Mouse (Mus musculus) kidney, adult 2 months (tissue): ENCODE measurements around the gene Smg6.

Experiments used
- CTCF ChIP-seq: fragments of 200-500 bp; conservative IDR thresholded peaks from 2 replicates; pipeline ENCODE4 v1.5.1; 2011; ENCODE audit warnings: low read depth, mild to moderate bottlenecking, control low read depth, low read length, moderate library complexity, mixed read lengths; ENCODE audit not compliant: insufficient read depth, insufficient read length
- POLR2A ChIP-seq: fragments of 200-500 bp; IDR thresholded peaks from one replicate; pipeline ENCODE4 v1.6.1; 2011; ENCODE audit warnings: low read depth, low read length, control low read depth

DNA sequence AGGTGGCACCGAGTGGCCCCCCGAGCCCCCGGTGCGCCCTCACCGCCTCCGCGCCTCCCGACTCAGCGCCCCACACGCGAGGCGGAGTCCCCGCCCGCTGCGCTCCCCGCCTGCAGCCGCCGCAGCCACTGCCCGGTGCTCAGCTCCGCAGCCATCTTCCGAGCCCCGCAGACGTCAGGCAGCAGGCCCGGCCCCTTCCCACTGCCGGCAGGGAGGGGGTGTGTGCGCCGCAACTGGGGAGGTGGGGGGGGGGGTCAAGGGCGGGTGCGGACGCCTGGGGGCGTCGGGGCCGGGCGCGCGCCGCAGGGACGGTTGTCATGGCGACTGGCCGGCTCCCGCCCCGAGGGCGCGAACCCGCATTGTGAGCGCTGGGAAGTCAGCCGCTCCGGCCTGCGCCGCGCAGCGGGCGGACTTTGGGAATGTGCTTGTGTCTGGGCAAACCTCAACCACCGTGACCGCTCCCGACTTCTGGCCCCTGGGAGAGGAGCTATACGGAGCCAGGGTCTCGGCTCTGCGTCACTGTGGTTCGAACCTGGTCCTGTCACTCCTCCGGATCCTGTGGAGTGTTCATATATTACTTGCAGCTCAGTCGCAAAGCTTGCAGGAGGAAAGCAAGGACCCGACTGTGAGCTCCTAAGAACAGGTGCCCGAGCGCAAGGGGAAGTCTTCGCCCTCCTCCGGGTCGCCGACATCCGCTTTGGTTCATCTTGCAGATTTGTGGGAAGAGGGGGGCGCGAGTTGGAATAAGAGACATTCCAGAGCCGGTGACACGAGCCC, 28.5 kb upstream of the Smg6 start, which contains the start of gene Sgsm2:
- TF ChIP-seq POLR2A (peak; percentile 11), CTCF (no peak)
